Mouse (Mus musculus) kidney, adult 8-10 months (tissue): ENCODE measurements around the gene Oprd1.

Experiments
- DNase-seq, 2 experiments: peaks; one replicate each; pipeline ENCODE4 v3.0.0; 2022

Gene Oprd1

GRCm38 (mm10) chr4:132133381-132133780, 10.9 kb downstream of the Oprd1 start:
- no peak for DNase-seq

- DNase-seq: no peak
These were observed 12.0 kb downstream of the Oprd1 start for GRCm38 (mm10) chr4:132132297-132132696.

GRCm38 (mm10) chr4:132131790-132132189, 12.5 kb downstream of the Oprd1 start:
- DNase-seq: no peak

- DNase-seq: no peak
These were observed 13.2 kb downstream of the Oprd1 start for GRCm38 (mm10) chr4:132131116-132131515.

- no peak for DNase-seq
These were observed 13.6 kb downstream of the Oprd1 start for GRCm38 (mm10) chr4:132130645-132131044.

GRCm38 (mm10) chr4:132130134-132130533, 14.2 kb downstream of the Oprd1 start:
- no peak for DNase-seq

- no peak for DNase-seq
These were observed 15.2 kb downstream of the Oprd1 start for GRCm38 (mm10) chr4:132128997-132129636.

- peak; percentile 51 to 69 for DNase-seq
These were observed 17.2 kb downstream of the Oprd1 start for GRCm38 (mm10) chr4:132127091-132127490.

GRCm38 (mm10) chr4:132123166-132123565, 21.1 kb downstream of the Oprd1 start:
- no peak for DNase-seq

- DNase-seq: no peak
These were observed 22.6 kb downstream of the Oprd1 start for GRCm38 (mm10) chr4:132121674-132122073.

- no peak for DNase-seq
These were observed 24.7 kb downstream of the Oprd1 start for GRCm38 (mm10) chr4:132119566-132119965.

GRCm38 (mm10) chr4:132116315-132116714, 28.0 kb downstream of the Oprd1 start:
- DNase-seq: no peak

- DNase-seq: no peak
These were observed 30.7 kb downstream of the Oprd1 start for GRCm38 (mm10) chr4:132113411-132114095.

- DNase-seq: no peak
These were observed 33.1 kb downstream of the Oprd1 start for GRCm38 (mm10) chr4:132111227-132111626.

GRCm38 (mm10) chr4:132108221-132108620, 36.1 kb downstream of the Oprd1 start:
- DNase-seq: no peak

- no peak for DNase-seq
These were observed 43.1 kb downstream of the Oprd1 start for GRCm38 (mm10) chr4:132101152-132101551.

- no peak for DNase-seq
These were observed 44.7 kb downstream of the Oprd1 start for GRCm38 (mm10) chr4:132099548-132099947.

GRCm38 (mm10) chr4:132095043-132095442, 49.2 kb downstream of the Oprd1 start:
- no peak for DNase-seq

- DNase-seq: no peak
These were observed 50.4 kb downstream of the Oprd1 start for GRCm38 (mm10) chr4:132093928-132094327.

GRCm38 (mm10) chr4:132093136-132093535, 51.1 kb downstream of the Oprd1 start:
- no peak for DNase-seq

- peak in 1 of 2 experiments; percentile 61 for DNase-seq
These were observed 55.4 kb downstream of the Oprd1 start for GRCm38 (mm10) chr4:132088921-132089320.

- DNase-seq: no peak
These were observed 59.2 kb downstream of the Oprd1 start for GRCm38 (mm10) chr4:132085114-132085513.

- no peak for DNase-seq
These were observed 63.7 kb downstream of the Oprd1 start for GRCm38 (mm10) chr4:132080492-132080983.

GRCm38 (mm10) chr4:132079555-132080275, 64.6 kb downstream of the Oprd1 start:
- DNase-seq: peak; percentile 75 to 82
